Mouse (Mus musculus): ENCODE measurements around the gene Ajm1. TPM values are rescaled to one million over a fixed set of nuclear protein-coding genes. Genes with fewer than 3 reads are reported as not detected.

Gene Ajm1
- total and polyA plus RNA-seq, 2 experiments from 2014 or later, result 22.1 to 30.9 TPM

DNA sequence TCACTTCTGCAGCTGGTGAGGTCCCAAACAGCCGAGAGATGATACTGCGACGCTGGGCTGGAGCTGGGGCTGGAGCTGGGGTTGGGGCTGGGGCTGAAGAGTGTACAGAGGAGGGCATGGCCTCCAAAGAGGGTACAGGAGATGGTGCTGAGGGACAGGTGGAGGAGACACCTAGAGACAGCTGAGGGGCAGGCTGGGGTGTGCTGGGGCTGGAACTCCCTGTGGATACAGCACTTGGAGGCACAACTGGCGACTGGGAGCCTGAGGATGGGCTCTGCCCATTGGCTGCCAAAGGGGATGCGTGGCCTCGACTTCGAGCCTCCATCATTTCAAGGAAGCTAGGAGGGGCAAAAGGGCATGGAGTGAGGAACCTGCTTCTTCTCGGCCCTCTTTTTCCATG, 5.7 kb upstream of the Ajm1 start:
- peaks cover 51% of the 10 kb centered on the region for H3K36me3 ChIP-seq (ENCODE audit: insufficient read depth, low read length)
- peaks cover 5% of the 10 kb centered on the region for H3K4me1 ChIP-seq (ENCODE audit: insufficient read depth, low read length)
- H3K4me2 ChIP-seq (ENCODE audit: low read depth, low read length, poor library complexity, severe bottlenecking), result no peak overlapping the region
- H3K27me3 ChIP-seq (ENCODE audit: insufficient read depth, low read length), result no peaks in the 10 kb centered on the region
- H3K9ac ChIP-seq (replicated peaks; ENCODE audit: low read length, poor library complexity, severe bottlenecking), result no peak overlapping the region
- no peak for TF ChIP-seq CTCF (IDR thresholded peaks at IDR 0.05)
- 92% methylated on average over 8 of the region's 8 CpGs for WGBS
- no peak overlapping the region for H3K4me3 ChIP-seq (ENCODE audit: low read depth, low read length)
- DNase-seq (ENCODE audit: low spot score) (no peak), ATAC-seq (ENCODE audit: low FRiP score) (no peak)
- no peak overlapping the region for H3K27ac ChIP-seq (ENCODE audit: low read depth, low read length)
- H3K9me3 ChIP-seq (ENCODE audit: low read length), result no peaks in the 10 kb centered on the region

DNA sequence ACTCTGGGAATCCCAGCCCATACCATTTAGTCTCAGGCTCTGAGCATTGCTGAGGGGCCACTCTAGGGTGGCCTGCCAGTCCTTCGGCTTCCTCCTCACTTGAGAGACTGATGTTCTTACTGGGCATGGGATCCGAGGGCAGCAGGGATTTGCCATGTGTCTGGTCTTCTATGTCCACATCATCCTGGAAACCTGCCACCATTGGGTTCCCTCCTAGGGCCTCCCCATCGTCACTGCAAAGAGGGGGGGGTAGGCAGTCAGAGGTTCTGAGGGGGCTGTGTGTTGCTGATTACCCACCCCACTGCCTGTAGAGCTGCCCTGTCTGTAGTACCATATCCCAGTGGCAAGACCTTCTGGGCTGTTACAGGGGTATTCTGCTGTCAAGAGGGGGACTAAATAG, 4.0 kb upstream of the Ajm1 start:
- H3K4me2 ChIP-seq (ENCODE audit: low read depth, low read length, poor library complexity, severe bottlenecking), result no peak overlapping the region
- H3K9ac ChIP-seq (replicated peaks; ENCODE audit: low read length, poor library complexity, severe bottlenecking), result no peak overlapping the region
- ATAC-seq (ENCODE audit: low FRiP score) (no peak), DNase-seq (ENCODE audit: low spot score) (no peak)
- no peak overlapping the region for H3K4me3 ChIP-seq (ENCODE audit: low read depth, low read length)
- peaks cover 15% of the 10 kb centered on the region for H3K4me1 ChIP-seq (ENCODE audit: insufficient read depth, low read length)
- peaks cover under 1% of the 10 kb centered on the region; the same call in 1 of the 2 replicates for H3K27me3 ChIP-seq (ENCODE audit: insufficient read depth, low read length)
- no peaks in the 10 kb centered on the region for H3K9me3 ChIP-seq (ENCODE audit: low read length)
- H3K27ac ChIP-seq (ENCODE audit: low read depth, low read length), result no peak overlapping the region
- H3K36me3 ChIP-seq (ENCODE audit: insufficient read depth, low read length), result peaks cover 35% of the 10 kb centered on the region
- TF ChIP-seq CTCF (IDR thresholded peaks at IDR 0.05), result no peak
- 85% methylated on average over 3 of the region's 3 CpGs for WGBS

DNA sequence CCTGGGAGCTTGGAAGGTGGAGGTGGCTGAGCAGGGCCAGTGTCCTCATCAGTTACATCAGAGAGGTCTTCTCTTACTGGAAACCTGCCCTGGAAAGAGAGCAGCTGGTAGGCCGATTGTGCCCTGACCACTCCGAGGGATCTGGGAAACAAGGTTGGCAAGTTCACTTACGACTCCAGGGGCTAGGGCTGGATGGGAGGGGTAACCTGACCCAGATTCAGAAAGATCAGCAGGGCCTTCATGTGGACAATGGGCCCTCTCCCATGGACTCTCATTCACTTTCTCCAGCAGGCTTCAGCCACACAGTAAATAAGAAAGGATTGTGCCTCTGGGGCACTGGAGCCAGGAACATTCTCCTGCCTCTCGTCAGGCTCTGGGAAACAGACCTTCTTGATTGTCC, 3.3 kb upstream of the Ajm1 start:
- 93% methylated on average over 4 of the region's 4 CpGs for WGBS
- DNase-seq (ENCODE audit: low spot score), result no peak
- no peak for ATAC-seq (ENCODE audit: low FRiP score)

DNA sequence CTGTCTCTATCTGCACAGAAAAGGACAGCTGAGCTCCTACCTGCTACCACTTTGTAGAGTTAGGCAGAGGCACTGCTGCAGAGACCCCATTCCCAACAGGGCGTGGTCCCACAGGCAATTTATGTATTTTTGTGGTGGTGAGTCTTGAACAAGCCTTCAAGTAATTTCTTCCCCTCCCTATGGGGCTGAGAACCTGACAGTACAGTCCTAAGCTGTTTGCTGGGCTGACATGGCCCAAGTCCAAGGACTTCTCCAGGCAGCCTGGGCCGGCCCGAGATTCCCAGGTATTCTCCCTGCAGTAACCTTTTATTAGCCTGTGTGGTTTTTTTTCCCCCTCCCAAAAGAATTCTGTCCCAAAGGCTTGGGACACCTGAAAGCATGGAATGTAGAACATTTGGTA, 2.6 kb upstream of the Ajm1 start:
- H3K27ac ChIP-seq (ENCODE audit: low read depth, low read length), result no peak overlapping the region
- DNase-seq (ENCODE audit: low spot score), result no peak
- H3K4me2 ChIP-seq (ENCODE audit: low read depth, low read length, poor library complexity, severe bottlenecking), result no peak overlapping the region
- no peaks in the 10 kb centered on the region for H3K9me3 ChIP-seq (ENCODE audit: low read length)
- H3K27me3 ChIP-seq (ENCODE audit: insufficient read depth, low read length), result peaks cover 15% of the 10 kb centered on the region
- H3K4me1 ChIP-seq (ENCODE audit: insufficient read depth, low read length), result peaks cover 22% of the 10 kb centered on the region
- no peak overlapping the region for H3K9ac ChIP-seq (replicated peaks; ENCODE audit: low read length, poor library complexity, severe bottlenecking)
- H3K4me3 ChIP-seq (ENCODE audit: low read depth, low read length), result no peak overlapping the region
- peaks cover 38% of the 10 kb centered on the region for H3K36me3 ChIP-seq (ENCODE audit: insufficient read depth, low read length)
- no peak for ATAC-seq (ENCODE audit: low FRiP score)
- TF ChIP-seq CTCF (IDR thresholded peaks at IDR 0.05), result no peak
- 94% methylated on average over 3 of the region's 3 CpGs for WGBS

More for the DNA sequence above, 3.3 kb upstream of the Ajm1 start:
- H3K27ac ChIP-seq (ENCODE audit: low read depth, low read length), result no peak overlapping the region
- H3K4me2 ChIP-seq (ENCODE audit: low read depth, low read length, poor library complexity, severe bottlenecking), result no peak overlapping the region
- H3K4me3 ChIP-seq (ENCODE audit: low read depth, low read length), result no peak overlapping the region
- H3K9ac ChIP-seq (replicated peaks; ENCODE audit: low read length, poor library complexity, severe bottlenecking), result no peak overlapping the region
- H3K4me1 ChIP-seq (ENCODE audit: insufficient read depth, low read length), result peaks cover 19% of the 10 kb centered on the region
- TF ChIP-seq CTCF (IDR thresholded peaks at IDR 0.05), result no peak
- peaks cover 32% of the 10 kb centered on the region for H3K36me3 ChIP-seq (ENCODE audit: insufficient read depth, low read length)
- H3K9me3 ChIP-seq (ENCODE audit: low read length), result no peaks in the 10 kb centered on the region
- peaks cover 8% of the 10 kb centered on the region for H3K27me3 ChIP-seq (ENCODE audit: insufficient read depth, low read length)

DNA sequence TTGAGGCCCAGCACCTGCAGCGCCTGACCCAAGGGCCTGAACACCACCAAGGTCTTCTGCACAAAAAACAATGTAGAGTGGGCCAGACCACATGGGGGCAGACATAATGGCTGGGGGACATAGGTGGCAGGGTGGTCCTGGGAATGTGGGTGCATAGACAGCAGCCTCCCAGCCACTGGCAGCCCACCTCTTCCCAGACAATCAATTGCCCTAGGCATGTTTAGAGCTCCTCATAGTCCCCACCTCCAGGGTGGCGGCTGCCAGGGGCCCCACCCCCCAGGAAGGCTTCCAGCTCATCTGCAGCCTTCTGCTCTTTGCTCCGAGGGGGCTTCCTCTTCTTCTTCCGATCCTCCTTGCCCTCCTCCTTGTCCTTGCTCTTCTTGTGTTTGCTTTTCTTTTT, 2.0 kb upstream of the Ajm1 start:
- H3K4me1 ChIP-seq (ENCODE audit: insufficient read depth, low read length), result peaks cover 22% of the 10 kb centered on the region
- DNase-seq (ENCODE audit: low spot score) (no peak), ATAC-seq (ENCODE audit: low FRiP score) (no peak)
- H3K36me3 ChIP-seq (ENCODE audit: insufficient read depth, low read length), result peaks cover 44% of the 10 kb centered on the region
- no peak overlapping the region for H3K9ac ChIP-seq (replicated peaks; ENCODE audit: low read length, poor library complexity, severe bottlenecking)
- no peak for TF ChIP-seq CTCF (IDR thresholded peaks at IDR 0.05)
- no peaks in the 10 kb centered on the region for H3K9me3 ChIP-seq (ENCODE audit: low read length)
- peaks cover 21% of the 10 kb centered on the region for H3K27me3 ChIP-seq (ENCODE audit: insufficient read depth, low read length)
- no peak overlapping the region for H3K27ac ChIP-seq (ENCODE audit: low read depth, low read length)
- 77% methylated on average over 4 of the region's 4 CpGs for WGBS
- no peak overlapping the region for H3K4me3 ChIP-seq (ENCODE audit: low read depth, low read length)
- H3K4me2 ChIP-seq (ENCODE audit: low read depth, low read length, poor library complexity, severe bottlenecking), result no peak overlapping the region

DNA sequence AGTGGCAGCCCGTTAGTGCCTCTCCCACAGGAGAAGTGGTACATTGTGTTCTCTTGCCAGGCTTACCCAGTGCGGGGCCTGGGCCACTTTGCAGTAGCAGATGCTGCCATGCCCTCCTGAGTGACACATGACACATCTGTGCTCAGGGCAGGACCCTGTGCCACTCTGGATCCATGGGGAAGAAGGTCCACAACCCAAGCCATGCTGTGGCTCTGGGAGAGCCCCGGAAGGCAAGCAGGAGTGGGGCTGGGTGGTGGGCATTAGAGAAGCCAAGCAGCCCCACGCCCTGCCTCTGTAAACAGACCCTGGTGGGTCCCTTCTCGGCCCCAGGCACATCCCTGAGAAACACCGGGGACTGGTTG, 1.5 kb upstream of the Ajm1 start:
- WGBS, result 71% methylated on average over 6 of the region's 6 CpGs
- DNase-seq (ENCODE audit: low spot score) (no peak), ATAC-seq (ENCODE audit: low FRiP score) (no peak)
- Histone ChIP-seq H3K4me2 (ENCODE audit: low read depth, low read length, poor library complexity, severe bottlenecking) (no peak overlapping the region), H3K27me3 (ENCODE audit: insufficient read depth, low read length) (peaks cover 26% of the 10 kb centered on the region), H3K4me1 (ENCODE audit: insufficient read depth, low read length) (peaks cover 22% of the 10 kb centered on the region), H3K4me3 (ENCODE audit: low read depth, low read length) (no peak overlapping the region), H3K36me3 (ENCODE audit: insufficient read depth, low read length) (peaks cover 46% of the 10 kb centered on the region), H3K27ac (ENCODE audit: low read depth, low read length) (0 out of 2 replicates have a peak overlapping the region, but pooled peaks have one; percentile 26), H3K9me3 (ENCODE audit: low read length) (no peaks in the 10 kb centered on the region), H3K9ac (replicated peaks; ENCODE audit: low read length, poor library complexity, severe bottlenecking) (no peak overlapping the region)
- TF ChIP-seq CTCF (IDR thresholded peaks at IDR 0.05), result no peak

Data from midbrain, postnatal 0 days (tissue).